Mouse (Mus musculus): Measurements from ENCODE around the gene Cacna1c.
A peak's percentile ranks its signal among the peaks of the same experiment; 100 is the strongest.

The Cacna1c gene

GRCm38 (mm10) chr6:118952377-118952776, 243.8 kb downstream of the Cacna1c start:
- DNase-seq, result no peak

GRCm38 (mm10) chr6:118950190-118950589, 246.0 kb downstream of the Cacna1c start:
- no peak for DNase-seq

GRCm38 (mm10) chr6:118947286-118947685, 248.9 kb downstream of the Cacna1c start:
- no peak for DNase-seq

GRCm38 (mm10) chr6:118946660-118947059, 249.6 kb downstream of the Cacna1c start:
- DNase-seq, result no peak

- no peak for DNase-seq
These were observed 252.1 kb downstream of the Cacna1c start for GRCm38 (mm10) chr6:118944093-118944492.

- no peak for DNase-seq
These were observed 254.4 kb downstream of the Cacna1c start for GRCm38 (mm10) chr6:118941816-118942215.

- DNase-seq, result no peak
These were observed 255.2 kb downstream of the Cacna1c start for GRCm38 (mm10) chr6:118941036-118941435.

- no peak for DNase-seq
These were observed 256.6 kb downstream of the Cacna1c start for GRCm38 (mm10) chr6:118939626-118940025.

GRCm38 (mm10) chr6:118938386-118939096, 257.7 kb downstream of the Cacna1c start:
- DNase-seq, result no peak

GRCm38 (mm10) chr6:118937536-118937935, 258.7 kb downstream of the Cacna1c start:
- DNase-seq, result no peak

GRCm38 (mm10) chr6:118935520-118936415, 260.4 kb downstream of the Cacna1c start:
- peak in 1 of 2 experiments; percentile 6 for DNase-seq

- DNase-seq, result no peak
These were observed 261.8 kb downstream of the Cacna1c start for GRCm38 (mm10) chr6:118934243-118934902.

- no peak for DNase-seq
These were observed 263.1 kb downstream of the Cacna1c start for GRCm38 (mm10) chr6:118933017-118933594.

GRCm38 (mm10) chr6:118932002-118932700, 264.1 kb downstream of the Cacna1c start:
- no peak for DNase-seq

GRCm38 (mm10) chr6:118926669-118927068, 269.5 kb downstream of the Cacna1c start:
- DNase-seq, result no peak

GRCm38 (mm10) chr6:118924426-118924825, 271.8 kb downstream of the Cacna1c start:
- DNase-seq, result no peak

GRCm38 (mm10) chr6:118923926-118924325, 272.3 kb downstream of the Cacna1c start:
- no peak for DNase-seq

- DNase-seq, result no peak
These were observed 273.0 kb downstream of the Cacna1c start for GRCm38 (mm10) chr6:118923212-118923577.

- DNase-seq, result peak; percentile 53 to 87
These were observed 273.6 kb downstream of the Cacna1c start for GRCm38 (mm10) chr6:118922328-118923211.

- DNase-seq, result no peak
These were observed 288.0 kb downstream of the Cacna1c start for GRCm38 (mm10) chr6:118908176-118908575.

- no peak for DNase-seq
These were observed 288.5 kb downstream of the Cacna1c start for GRCm38 (mm10) chr6:118907704-118908103.

Measured in kidney, postnatal 36 days (tissue).